Mouse (Mus musculus) myocyte (in vitro differentiated cells): ENCODE data around the gene Eno2.

Experiments used
- CEBPB ChIP-seq: IDR thresholded peaks from 2 replicates; pipeline ENCODE4 v1.6.1; 2011; ENCODE audit warnings: mild to moderate bottlenecking, moderate library complexity; ENCODE audit not compliant: poor library complexity, insufficient read depth, severe bottlenecking
- E2F4 ChIP-seq: IDR thresholded peaks from one replicate; pipeline ENCODE4 v1.6.1; 2011; ENCODE audit warnings: mild to moderate bottlenecking, control low read depth, moderate library complexity; ENCODE audit not compliant: insufficient read depth
- MAX ChIP-seq: IDR thresholded peaks from one replicate; pipeline ENCODE4 v1.6.1; 2011; ENCODE audit warnings: low read depth, mild to moderate bottlenecking, control low read depth
- MYOD1 ChIP-seq, 3 experiments: IDR thresholded peaks; one replicate each; pipeline ENCODE4 v1.6.1; 2011; ENCODE audit warnings: control low read depth in 2 of 3, low read depth in 2 of 3, mild to moderate bottlenecking in 2 of 3, moderate library complexity in 1 of 3; ENCODE audit not compliant: insufficient read length in 2 of 3, control insufficient read depth in 1 of 3
- MYOG ChIP-seq, 3 experiments: IDR thresholded peaks; one replicate each; pipeline ENCODE4 v1.6.1; 2011; ENCODE audit warnings: control low read depth in 2 of 3, low read depth in 2 of 3, mild to moderate bottlenecking in 2 of 3; ENCODE audit not compliant: insufficient read length in 2 of 3, control insufficient read depth in 1 of 3, insufficient read depth in 1 of 3
- POLR2A ChIP-seq: IDR thresholded peaks from one replicate; pipeline ENCODE4 v1.6.1; 2011; ENCODE audit warnings: low read depth, mild to moderate bottlenecking, control low read depth, moderate library complexity; ENCODE audit not compliant: insufficient read length
- POLR2AphosphoS2 ChIP-seq: IDR thresholded peaks from one replicate; pipeline ENCODE4 v1.6.1; 2011; ENCODE audit warnings: low read depth, control low read depth; ENCODE audit not compliant: insufficient read length
- USF1 ChIP-seq: IDR thresholded peaks from one replicate; pipeline ENCODE4 v1.6.1; 2011; ENCODE audit warnings: low read depth, mild to moderate bottlenecking, control low read depth, moderate library complexity

DNA sequence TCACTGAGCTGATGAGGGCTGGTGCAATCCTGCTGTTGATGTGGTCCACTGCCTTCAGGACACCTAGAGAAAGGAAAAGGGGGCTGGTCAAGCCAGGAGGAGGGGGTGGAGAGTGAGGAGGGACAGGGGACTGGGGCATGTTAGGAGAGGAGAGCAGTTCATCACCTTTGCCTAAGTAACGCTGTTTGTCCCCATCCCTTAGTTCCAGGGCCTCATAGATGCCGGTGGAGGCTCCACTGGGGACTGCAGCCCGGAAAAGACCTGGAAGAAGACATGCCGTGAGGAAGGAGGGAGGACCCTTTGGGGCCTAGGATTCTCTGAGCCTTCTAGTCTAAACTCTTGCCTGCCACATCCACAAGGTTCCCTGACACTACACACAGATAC is 1.9 kb downstream of the Eno2 start:
- TF ChIP-seq POLR2A (no peak), POLR2AphosphoS2 (no peak), MAX (no peak), CEBPB (no peak), E2F4 (no peak), MYOG (IDR thresholded peaks at IDR 0.05; ENCODE audit: control insufficient read depth in 1 of 3, insufficient read depth in 1 of 3, insufficient read length in 2 of 3, low read depth in 2 of 3) (no peak), USF1 (no peak), MYOD1 (IDR thresholded peaks at IDR 0.05; ENCODE audit: control insufficient read depth in 1 of 3, insufficient read length in 2 of 3, low read depth in 2 of 3) (no peak)
